Mouse (Mus musculus): Measurements from ENCODE around the gene 1700022I11Rik. TPM values are rescaled to one million over a fixed set of nuclear protein-coding genes. Genes with fewer than 3 reads are reported as not detected.
"Not testable (repeated sequence)": the region's sequence is repeated elsewhere in the genome, so short reads cannot be mapped to it uniquely, and the experiment has no call there.

Gene 1700022I11Rik
- polyA plus RNA-seq, 1 experiment from 2014 or later: 0.44 TPM

DNA sequence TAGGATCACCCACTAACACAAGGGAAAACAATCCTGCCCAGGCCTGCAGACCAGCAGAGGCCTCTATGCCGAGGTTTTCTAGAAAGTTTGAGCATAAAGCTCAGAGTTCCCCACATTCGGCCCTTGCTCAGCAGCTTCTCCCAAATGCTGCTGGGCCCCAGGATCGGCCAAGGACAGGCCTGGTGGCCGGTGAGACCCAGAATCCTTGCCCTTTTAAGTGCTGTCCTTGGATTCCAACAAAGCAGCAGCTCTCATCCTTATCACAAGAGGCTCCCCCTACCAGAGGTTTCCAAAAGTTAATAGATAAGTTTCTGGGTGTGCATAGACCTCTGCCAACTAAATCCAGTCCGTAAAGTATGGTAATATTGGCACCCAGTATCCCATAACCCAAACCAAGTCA, 4.5 kb downstream of the 1700022I11Rik start:
- 67% methylated on average over 5 of the region's 5 CpGs for WGBS
- Histone ChIP-seq H3K4me3 (ENCODE audit: low read length) (no peak overlapping the region), H3K36me3 (ENCODE audit: control insufficient read depth, insufficient read depth, low read length) (peaks cover 7% of the 10 kb centered on the region), H3K9ac (ENCODE audit: low read length) (no peak overlapping the region), H3K4me1 (replicated peaks; ENCODE audit: control insufficient read depth, insufficient read depth, low read length) (no peaks in the 10 kb centered on the region), H3K4me2 (ENCODE audit: low read depth, low read length) (no peak overlapping the region), H3K27ac (ENCODE audit: low read length) (no peak overlapping the region), H3K27me3 (ENCODE audit: control insufficient read depth, insufficient read depth, low read depth, low read length) (no peaks in the 10 kb centered on the region), H3K9me3 (ENCODE audit: control insufficient read depth, low read length) (no peaks in the 10 kb centered on the region)
- ATAC-seq (ENCODE audit: low read depth): no peak

DNA sequence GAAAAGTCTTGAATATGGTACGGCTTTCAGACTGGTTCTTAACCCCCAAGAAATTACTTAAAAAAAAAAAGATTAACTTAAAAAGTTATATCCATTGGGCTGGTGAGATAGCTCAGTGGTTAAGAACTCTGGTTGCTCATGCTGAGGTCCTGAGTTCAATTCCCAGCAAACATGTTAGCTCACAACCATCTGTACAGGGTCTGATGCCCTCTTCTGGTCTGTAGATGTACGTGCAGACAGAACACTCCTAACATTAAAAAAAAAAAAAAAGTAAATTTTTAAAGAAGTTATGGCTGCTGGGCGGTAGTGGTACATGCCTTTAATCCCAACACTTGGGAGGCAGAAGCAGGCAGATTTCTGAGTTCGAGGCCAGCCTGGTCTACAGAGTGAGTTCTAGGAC, 8.7 kb downstream of the 1700022I11Rik start:
- no peak for ATAC-seq (ENCODE audit: low read depth)
- WGBS: 87% methylated on average over 4 of the region's 4 CpGs
- Histone ChIP-seq H3K9ac (ENCODE audit: low read length) (no peak overlapping the region), H3K27me3 (ENCODE audit: control insufficient read depth, insufficient read depth, low read depth, low read length) (no peaks in the 10 kb centered on the region), H3K4me1 (replicated peaks; ENCODE audit: control insufficient read depth, insufficient read depth, low read length) (no peaks in the 10 kb centered on the region), H3K27ac (ENCODE audit: low read length) (no peak overlapping the region), H3K36me3 (ENCODE audit: control insufficient read depth, insufficient read depth, low read length) (peaks cover 23% of the 10 kb centered on the region), H3K9me3 (ENCODE audit: control insufficient read depth, low read length) (no peaks in the 10 kb centered on the region), H3K4me3 (ENCODE audit: low read length) (no peak overlapping the region), H3K4me2 (ENCODE audit: low read depth, low read length) (no peak overlapping the region)

DNA sequence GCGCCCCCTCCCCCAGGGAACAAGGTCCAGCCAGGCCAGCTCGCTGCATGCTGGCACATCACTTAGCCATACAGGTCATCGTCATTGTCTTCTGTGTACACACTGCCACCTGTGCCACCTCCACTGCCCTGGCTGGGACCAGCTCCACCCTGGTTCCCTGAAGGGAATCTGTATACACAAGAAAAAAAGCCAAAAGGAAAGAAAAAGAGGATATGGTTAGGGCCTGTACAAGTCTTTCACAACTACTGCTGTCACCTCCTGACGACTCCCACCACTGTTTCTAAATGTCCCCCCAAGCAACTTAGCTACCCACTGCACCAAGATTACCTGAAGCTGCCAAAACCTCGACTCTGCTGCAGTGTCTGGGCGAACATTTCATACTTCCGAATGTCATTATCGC, 11.1 kb downstream of the 1700022I11Rik start:
- not testable (repeated sequence) for H3K27me3 ChIP-seq (ENCODE audit: control insufficient read depth, insufficient read depth, low read depth, low read length); H3K9ac ChIP-seq (ENCODE audit: low read length); H3K4me3 ChIP-seq (ENCODE audit: low read length); ATAC-seq (ENCODE audit: low read depth); H3K4me1 ChIP-seq (replicated peaks; ENCODE audit: control insufficient read depth, insufficient read depth, low read length); H3K4me2 ChIP-seq (ENCODE audit: low read depth, low read length); H3K9me3 ChIP-seq (ENCODE audit: control insufficient read depth, low read length); H3K27ac ChIP-seq (ENCODE audit: low read length)
- H3K36me3 ChIP-seq (ENCODE audit: control insufficient read depth, insufficient read depth, low read length): peaks cover 43% of the 10 kb centered on the region
- WGBS: 89% methylated on average over 7 of the region's 8 CpGs

DNA sequence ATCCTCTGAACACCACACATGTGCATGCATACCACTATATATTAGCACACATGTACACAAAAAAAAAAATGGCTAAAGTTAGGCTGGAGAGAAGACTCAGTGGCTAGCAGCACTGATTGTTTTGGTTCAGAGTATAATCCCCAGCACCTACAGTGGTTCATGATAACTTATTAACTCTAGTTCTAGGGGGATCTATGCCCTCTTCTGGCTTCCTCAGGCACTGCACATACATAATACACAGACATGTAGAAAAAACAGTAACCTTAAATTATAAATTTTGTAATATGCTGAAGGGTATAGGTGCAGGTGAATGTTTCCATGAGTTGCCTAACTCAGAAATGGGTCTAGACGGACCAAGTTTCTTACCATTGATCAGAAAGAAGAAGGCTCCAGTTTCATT, 18.9 kb downstream of the 1700022I11Rik start:
- Histone ChIP-seq H3K9me3 (ENCODE audit: control insufficient read depth, low read length) (no peaks in the 10 kb centered on the region), H3K27ac (ENCODE audit: low read length) (no peak overlapping the region), H3K36me3 (ENCODE audit: control insufficient read depth, insufficient read depth, low read length) (peaks cover 81% of the 10 kb centered on the region), H3K27me3 (ENCODE audit: control insufficient read depth, insufficient read depth, low read depth, low read length) (no peaks in the 10 kb centered on the region), H3K4me2 (ENCODE audit: low read depth, low read length) (no peak overlapping the region), H3K4me1 (replicated peaks; ENCODE audit: control insufficient read depth, insufficient read depth, low read length) (no peaks in the 10 kb centered on the region), H3K9ac (ENCODE audit: low read length) (no peak overlapping the region), H3K4me3 (ENCODE audit: low read length) (no peak overlapping the region)
- WGBS: 90% methylated on average over 1 of the region's 1 CpGs
- ATAC-seq (ENCODE audit: low read depth): no peak

DNA sequence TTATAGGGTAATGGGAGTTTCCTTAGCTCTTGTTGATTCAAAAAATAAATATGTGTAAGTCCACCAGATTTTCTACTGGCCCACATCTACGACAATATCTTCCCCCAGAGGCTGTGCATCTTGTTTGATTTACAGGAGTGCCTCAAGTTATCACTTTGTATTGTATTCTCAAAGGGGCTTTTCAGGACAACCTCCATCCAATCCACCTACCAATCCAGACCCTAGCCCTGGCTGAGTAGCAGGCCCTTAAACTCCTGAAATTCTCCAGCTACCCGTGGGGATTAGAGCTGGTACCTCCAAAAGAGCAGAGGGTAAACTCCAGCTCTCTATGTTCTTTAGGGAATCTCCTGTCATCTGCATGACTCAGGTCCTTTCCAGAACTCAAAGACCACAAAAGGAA, 28.6 kb downstream of the 1700022I11Rik start:
- H3K9me3 ChIP-seq (ENCODE audit: control insufficient read depth, low read length): no peaks in the 10 kb centered on the region
- peaks cover 24% of the 10 kb centered on the region for H3K36me3 ChIP-seq (ENCODE audit: control insufficient read depth, insufficient read depth, low read length)
- peak overlapping the region; percentile 95 for H3K4me3 ChIP-seq (ENCODE audit: low read length)
- no peaks in the 10 kb centered on the region for H3K27me3 ChIP-seq (ENCODE audit: control insufficient read depth, insufficient read depth, low read depth, low read length)
- ATAC-seq (ENCODE audit: low read depth): no peak
- H3K4me2 ChIP-seq (ENCODE audit: low read depth, low read length): peak overlapping the region; percentile 87
- H3K27ac ChIP-seq (ENCODE audit: low read length): no peak overlapping the region
- H3K4me1 ChIP-seq (replicated peaks; ENCODE audit: control insufficient read depth, insufficient read depth, low read length): peaks cover 19% of the 10 kb centered on the region
- 42% methylated on average over 2 of the region's 2 CpGs for WGBS
- 0 out of 2 replicates have a peak overlapping the region, but pooled peaks have one; percentile 21 for H3K9ac ChIP-seq (ENCODE audit: low read length)

DNA sequence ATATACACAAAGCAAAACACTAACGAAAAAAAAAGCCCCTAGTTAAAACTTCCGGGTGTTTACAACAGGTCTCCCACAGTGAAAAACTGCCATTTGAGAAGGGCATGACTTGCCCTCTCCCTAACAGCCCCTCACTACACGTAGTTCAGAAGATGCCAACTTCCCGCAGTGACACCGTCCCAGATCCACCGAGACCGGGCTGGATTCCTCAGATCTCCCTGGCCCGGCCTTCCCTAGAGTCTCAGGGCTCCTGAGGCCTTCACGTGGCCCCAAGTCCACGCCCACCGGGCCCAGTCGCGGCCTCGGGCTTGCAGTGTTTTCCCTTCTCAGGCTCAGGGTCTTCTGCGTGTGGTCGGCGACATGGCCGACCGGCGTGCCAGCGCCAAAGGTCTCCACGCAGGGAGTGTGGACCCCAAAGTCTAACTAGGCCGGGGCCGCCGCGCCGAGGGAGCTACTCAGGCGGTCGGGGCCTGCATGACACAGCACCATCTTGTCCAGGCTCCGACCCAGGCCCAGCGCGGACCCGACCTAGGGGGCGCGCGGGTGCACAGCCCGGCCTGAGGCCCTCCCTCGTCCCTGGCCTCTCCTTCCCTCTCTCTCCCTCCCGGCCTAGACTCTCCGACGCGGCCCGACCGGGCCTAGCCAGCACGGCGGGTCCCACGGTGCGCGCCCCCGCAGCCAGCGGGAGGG, 30.2 kb downstream of the 1700022I11Rik start:
- Histone ChIP-seq H3K36me3 (ENCODE audit: control insufficient read depth, insufficient read depth, low read length) (peaks cover 11% of the 10 kb centered on the region), H3K27me3 (ENCODE audit: control insufficient read depth, insufficient read depth, low read depth, low read length) (no peaks in the 10 kb centered on the region), H3K4me1 (replicated peaks; ENCODE audit: control insufficient read depth, insufficient read depth, low read length) (peaks cover 19% of the 10 kb centered on the region), H3K4me2 (ENCODE audit: low read depth, low read length) (peak overlapping the region; percentile 87), H3K4me3 (ENCODE audit: low read length) (peak overlapping the region; percentile 95), H3K9ac (ENCODE audit: low read length) (peak overlapping the region; percentile 97), H3K27ac (ENCODE audit: low read length) (peak overlapping the region; percentile 99), H3K9me3 (ENCODE audit: control insufficient read depth, low read length) (no peaks in the 10 kb centered on the region)
- WGBS: 0% methylated on average over 38 of the region's 51 CpGs
- ATAC-seq (ENCODE audit: low read depth): peak; percentile 86

DNA sequence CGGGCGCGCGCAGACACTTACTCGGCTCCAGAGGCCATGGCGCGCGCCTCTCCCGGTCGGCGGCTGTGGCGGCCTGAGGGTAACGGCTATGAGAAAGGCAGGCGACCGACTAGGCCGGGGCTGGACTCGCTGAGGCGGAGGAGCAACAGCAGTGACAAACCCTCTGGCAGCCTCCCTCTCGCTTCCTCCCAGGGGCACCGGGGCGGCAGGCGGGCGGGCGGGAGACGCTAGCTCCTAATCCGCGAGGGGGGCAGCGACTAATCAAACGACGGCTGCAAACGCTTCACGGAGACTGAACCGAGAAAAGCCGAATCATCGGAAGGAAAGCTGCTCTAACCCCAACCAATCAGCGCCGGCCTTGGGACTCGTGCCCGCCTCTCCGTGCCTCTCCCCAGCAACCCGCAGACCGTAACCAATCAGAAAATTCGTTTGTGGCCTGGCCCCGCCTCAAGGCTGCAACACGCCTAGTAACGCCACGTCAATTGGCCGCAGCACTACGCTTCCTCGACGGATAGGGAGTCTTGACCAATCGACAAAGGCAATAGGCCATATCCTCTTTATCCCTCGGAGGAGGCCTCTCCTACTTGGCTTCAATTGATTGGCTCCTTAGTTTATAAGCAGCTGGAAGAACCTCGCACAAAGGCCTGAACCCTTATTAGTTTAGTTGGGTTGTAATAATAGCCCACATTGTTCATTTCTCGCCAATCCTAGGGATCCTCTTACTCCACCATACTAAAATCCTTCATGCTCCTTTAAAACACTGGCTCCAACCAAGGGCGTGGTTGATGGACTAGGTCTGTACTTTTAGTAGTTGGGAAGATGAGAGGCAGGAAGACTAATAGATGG, 31.0 kb downstream of the 1700022I11Rik start, which contains the start of gene Vcp:
TSS of gene Vcp (minus strand) at position 367 of the 846 bp plus-strand sequence.
- H3K9ac ChIP-seq (ENCODE audit: low read length): peak within 1 kb of the TSS; percentile 97
- H3K27me3 ChIP-seq (ENCODE audit: control insufficient read depth, insufficient read depth, low read depth, low read length); H3K36me3 ChIP-seq (ENCODE audit: control insufficient read depth, insufficient read depth, low read length); H3K9me3 ChIP-seq (ENCODE audit: control insufficient read depth, low read length): not testable (repeated sequence)
- H3K4me2 ChIP-seq (ENCODE audit: low read depth, low read length): peak within 1 kb of the TSS; percentile 87
- H3K4me1 ChIP-seq (replicated peaks; ENCODE audit: control insufficient read depth, insufficient read depth, low read length): peaks cover 19% of the 10 kb centered on the region
- peak; percentile 98 for ATAC-seq (ENCODE audit: low read depth)
- H3K4me3 ChIP-seq (ENCODE audit: low read length): peak within 1 kb of the TSS; percentile 95
- WGBS: 1% methylated on average over 45 of the region's 56 CpGs
- peak within 1 kb of the TSS; percentile 99 for H3K27ac ChIP-seq (ENCODE audit: low read length)

DNA sequence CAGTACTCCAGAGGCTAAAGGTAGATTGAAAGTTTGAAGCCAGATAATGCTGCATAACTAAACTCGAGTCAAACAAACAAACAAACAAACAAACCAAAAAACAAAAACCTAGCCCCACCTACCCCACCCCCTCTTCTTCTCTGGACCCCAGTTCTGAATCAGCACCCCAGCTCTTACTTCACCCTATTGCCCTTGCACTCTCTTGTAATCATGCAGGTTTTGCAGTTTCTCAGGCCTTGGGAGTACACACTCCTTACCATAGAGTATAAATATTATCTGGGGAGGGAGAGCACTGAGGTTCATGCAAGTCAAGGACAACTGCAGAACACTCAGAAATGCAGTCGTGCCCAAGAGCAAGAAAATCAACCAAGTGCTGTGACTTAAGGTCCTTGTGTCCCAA, 31.9 kb downstream of the 1700022I11Rik start:
- Histone ChIP-seq H3K4me3 (ENCODE audit: low read length) (no peak overlapping the region), H3K9me3 (ENCODE audit: control insufficient read depth, low read length) (no peaks in the 10 kb centered on the region), H3K36me3 (ENCODE audit: control insufficient read depth, insufficient read depth, low read length) (peaks cover 2% of the 10 kb centered on the region; the same call in 1 of the 2 replicates), H3K4me1 (replicated peaks; ENCODE audit: control insufficient read depth, insufficient read depth, low read length) (peaks cover 19% of the 10 kb centered on the region), H3K27me3 (ENCODE audit: control insufficient read depth, insufficient read depth, low read depth, low read length) (no peaks in the 10 kb centered on the region), H3K9ac (ENCODE audit: low read length) (no peak overlapping the region), H3K4me2 (ENCODE audit: low read depth, low read length) (no peak overlapping the region), H3K27ac (ENCODE audit: low read length) (no peak overlapping the region; the same call in 1 of the 2 replicates)
- WGBS: 88% methylated on average over 2 of the region's 2 CpGs
- no peak for ATAC-seq (ENCODE audit: low read depth)

DNA sequence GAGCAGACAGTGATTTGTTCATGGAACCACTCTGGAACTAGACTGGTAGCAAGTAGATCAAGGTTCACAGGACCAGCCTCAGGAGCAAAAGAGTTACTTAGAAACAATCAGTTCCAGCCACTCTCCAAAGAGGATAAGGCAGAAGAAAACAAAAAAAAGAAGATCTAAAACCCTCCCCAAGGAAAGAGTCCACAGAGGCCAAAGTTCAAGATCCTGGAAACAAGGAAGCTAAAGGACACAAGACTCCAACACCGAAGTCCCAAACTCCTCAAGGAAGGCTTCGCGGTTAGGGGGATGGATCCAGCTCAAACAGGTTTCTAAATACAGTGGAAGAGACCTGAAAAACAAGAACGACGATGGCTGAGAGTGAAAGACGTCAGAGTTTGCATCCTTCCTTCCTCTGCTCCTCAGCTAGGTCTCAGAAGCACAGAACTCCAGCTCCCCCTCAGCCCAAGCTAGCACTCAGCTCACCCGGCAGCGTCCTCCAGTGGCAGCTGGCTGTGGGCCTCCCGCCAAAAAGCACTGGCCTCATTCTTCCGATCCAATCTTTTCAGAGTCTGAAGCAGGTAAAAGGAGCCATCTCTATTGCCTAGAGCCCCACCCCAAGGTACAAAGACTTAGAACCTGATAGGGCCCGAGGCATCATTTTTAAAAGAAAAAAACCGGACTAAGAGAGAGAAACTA, 33.5 kb downstream of the 1700022I11Rik start:
- no peak overlapping the region for H3K4me3 ChIP-seq (ENCODE audit: low read length)
- H3K27ac ChIP-seq (ENCODE audit: low read length): no peak overlapping the region
- 76% methylated on average over 12 of the region's 12 CpGs for WGBS
- ATAC-seq (ENCODE audit: low read depth): no peak
- H3K36me3 ChIP-seq (ENCODE audit: control insufficient read depth, insufficient read depth, low read length): no peaks in the 10 kb centered on the region; the same call in 1 of the 2 replicates
- H3K4me2 ChIP-seq (ENCODE audit: low read depth, low read length): no peak overlapping the region
- no peak overlapping the region for H3K9ac ChIP-seq (ENCODE audit: low read length)
- H3K4me1 ChIP-seq (replicated peaks; ENCODE audit: control insufficient read depth, insufficient read depth, low read length): peaks cover 15% of the 10 kb centered on the region
- H3K9me3 ChIP-seq (ENCODE audit: control insufficient read depth, low read length): no peaks in the 10 kb centered on the region
- no peaks in the 10 kb centered on the region for H3K27me3 ChIP-seq (ENCODE audit: control insufficient read depth, insufficient read depth, low read depth, low read length)

Measured in lung, embryonic 16.5 days (tissue).